Mouse (Mus musculus) adipocyte (in vitro differentiated cells): ENCODE measurements at regions not wholly inside any gene's neighbourhood (a gene's known extent, or its start where the extent isn't known, plus 50 kb on each side); places are given as distances from the start of the nearest gene placed in this dataset.

Source experiments
- DNase-seq: peaks from one replicate; pipeline ENCODE4 v3.0.0-alpha.2; 2016; ENCODE audit warnings: low spot score

- DNase-seq = no peak
Observed at GRCm38 (mm10) chr6:14819798-14820197, 64.7 kb upstream of the Ppp1r3a start.

- DNase-seq = no peak
Observed at GRCm38 (mm10) chr6:14824777-14825176, 69.7 kb upstream of the Ppp1r3a start.

- peak; percentile 70 for DNase-seq
Observed at GRCm38 (mm10) chr6:14838910-14839309, 62.2 kb upstream of the Foxp2 start.
